Mouse (Mus musculus) bone marrow, adult 2 months (tissue): ENCODE results near the gene Tet3.

Source experiments
- CTCF ChIP-seq: fragments of 200-500 bp; IDR thresholded peaks from 2 replicates; pipeline ENCODE4 v1.5.1; 2011; ENCODE audit warnings: low read length, control low read depth; ENCODE audit not compliant: control insufficient read depth, insufficient read depth
- POLR2A ChIP-seq: fragments of 200-500 bp; IDR thresholded peaks from 2 replicates; pipeline ENCODE4 v1.6.1; 2011; ENCODE audit warnings: low read depth, mild to moderate bottlenecking, control low read depth, low read length, borderline replicate concordance; ENCODE audit not compliant: control insufficient read depth

GRCm38 (mm10) chr6:83456984-83457810 lies 1.7 kb downstream of the Tet3 start:
- TF ChIP-seq CTCF (no peak), POLR2A (no peak)
